Comparison of ENCODE assay signal across 19 mouse cellular contexts in the genomic region with DNA sequence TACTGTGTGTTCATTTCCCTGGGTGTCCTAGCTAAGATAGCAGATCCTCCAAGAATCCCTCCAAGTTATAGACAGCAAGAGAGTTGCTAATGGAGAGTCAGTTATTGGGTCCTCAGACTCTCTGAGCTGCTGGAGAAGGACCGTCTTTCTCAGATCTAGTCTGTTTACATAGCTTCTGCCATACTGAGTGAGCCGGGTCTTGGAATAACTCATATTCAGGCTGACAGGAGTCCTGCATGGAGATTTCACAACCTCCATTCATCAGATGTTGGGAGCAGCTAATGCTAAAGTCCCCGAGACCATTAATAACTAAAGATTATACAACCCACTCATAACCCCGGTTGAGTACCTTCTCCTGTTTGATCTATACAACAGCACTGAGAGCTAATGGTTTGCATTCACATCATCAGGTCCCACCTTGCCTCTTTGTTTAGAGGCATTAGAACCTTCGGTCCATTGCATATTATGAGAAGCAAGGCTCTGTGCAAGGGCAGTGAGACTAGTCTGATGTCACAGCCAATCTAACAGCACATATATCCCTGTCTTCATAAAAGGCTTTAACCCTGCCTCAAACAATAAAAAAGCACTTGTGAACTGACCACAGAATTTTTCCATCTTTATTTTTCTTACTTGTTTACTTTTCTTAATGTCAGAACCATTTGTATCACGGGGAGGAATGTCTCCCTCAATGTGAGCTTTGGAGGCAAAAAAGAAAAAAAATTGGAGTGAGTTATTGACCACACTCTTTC.
"Had no signal": no experiment of that assay in that cellular context is flagged by ENCODE, and none has a peak within 500 bp of the region (broad histone marks: within the 10 kb centered on the region; RNA-seq: fewer than 3 reads in every experiment).

No protein-coding gene starts in this region.

- H3K27me3 ChIP-seq: liver, embryonic 12.5 days; midbrain, embryonic 12.5 days; neural tube, embryonic 13.5 days had no signal

- H3K4me3 ChIP-seq: liver, embryonic 12.5 days; midbrain, embryonic 10.5 days; midbrain, embryonic 12.5 days; myocyte; neural tube, embryonic 13.5 days; neural tube, embryonic 15.5 days had no signal

- ATAC-seq: liver, embryonic 12.5 days; midbrain, embryonic 16.5 days had no signal

- H3K9me3 ChIP-seq: liver, embryonic 12.5 days; midbrain, embryonic 10.5 days; midbrain, embryonic 12.5 days; neural tube, embryonic 13.5 days; neural tube, embryonic 15.5 days had no signal

- DNase-seq: lung, adult 18-20 months; lung, postnatal 4 days; midbrain, embryonic 14.5 days; retina, postnatal 1 day; right cerebral cortex, adult 18-20 months; right cerebral cortex, postnatal 25 days; right cerebral cortex, postnatal 4 days; spleen, adult 18-20 months; thymus, adult 2 months; thymus, postnatal 25 days; thymus, postnatal 4 days had no signal

- H3K9ac ChIP-seq: liver, embryonic 12.5 days; liver, embryonic 14.5 days; midbrain, embryonic 12.5 days; neural tube, embryonic 13.5 days; neural tube, embryonic 15.5 days had no signal

- H3K4me2 ChIP-seq: liver, embryonic 12.5 days; midbrain, embryonic 12.5 days; neural tube, embryonic 13.5 days; neural tube, embryonic 15.5 days had no signal

- H3K36me3 ChIP-seq: liver, embryonic 12.5 days; midbrain, embryonic 10.5 days; midbrain, embryonic 12.5 days; neural tube, embryonic 13.5 days; neural tube, embryonic 15.5 days had no signal

- H3K27ac ChIP-seq: liver, embryonic 12.5 days; liver, embryonic 14.5 days; midbrain, embryonic 10.5 days; midbrain, embryonic 12.5 days; neural tube, embryonic 13.5 days; neural tube, embryonic 15.5 days had no signal

- H3K4me1 ChIP-seq: liver, embryonic 12.5 days; neural tube, embryonic 15.5 days had no signal
